ENCODE assay signal across 8 mouse cellular contexts in the genomic region with DNA sequence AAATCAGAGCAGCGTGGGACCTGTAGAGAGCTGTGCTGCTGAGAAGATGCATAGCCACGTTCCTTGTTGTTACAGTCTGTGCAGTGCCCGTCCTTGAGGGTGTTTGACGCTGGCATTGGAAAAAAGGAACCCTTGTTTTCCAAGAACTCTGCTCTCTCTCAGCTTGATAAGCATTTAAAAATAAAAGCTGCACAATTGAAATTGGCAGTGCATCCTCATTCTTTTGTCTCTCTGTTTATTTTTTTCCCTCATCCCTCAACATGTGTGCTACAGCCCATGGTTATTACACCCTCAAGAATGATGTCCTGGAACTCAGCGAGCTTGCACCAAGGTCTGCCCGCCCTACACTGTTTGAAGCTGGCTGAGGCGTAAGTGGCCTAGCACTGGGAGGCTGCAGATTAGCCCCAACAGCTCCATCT.
DNase-seq lines count a peak whose midpoint lies in the region; TF ChIP-seq lines count a peak whose summit lies in the region.

No protein-coding gene starts in this region.

- H3K27ac ChIP-seq in left cerebral cortex, adult 2 months = peak overlapping the region; percentile 82

- intact Hi-C loops in left cerebral cortex, adult 2 months (cut with DNase I) = no loop called here

- no peak for DNase-seq in left cerebral cortex, adult 2 months (ENCODE audit: extremely low spot score in 1 of 2, low spot score in 2 of 2)
- no peak for DNase-seq in left cerebral cortex, adult 8-10 months (ENCODE audit: low spot score in 2 of 2)
- DNase-seq in cerebellum, adult 9-10 months = peak; percentile 50
- peak; percentile 37 to 38 for DNase-seq in frontal cortex, postnatal 36 days (ENCODE audit: low spot score in 2 of 2)
- peak; percentile 35 for DNase-seq in layer of hippocampus, adult 9-11 months
- DNase-seq in telencephalon, adult 2 months (ENCODE audit: low read depth, low spot score) = peak; percentile 52
- DNase-seq in kidney, adult 18-20 months = no peak
- no peak for DNase-seq in thymus, postnatal 10 days (ENCODE audit: low spot score in 2 of 2)

- TF ChIP-seq CTCF in left cerebral cortex, adult 2 months (IDR thresholded peaks at IDR 0.05) = no peak

- no peak overlapping the region for H3K4me3 ChIP-seq in left cerebral cortex, adult 2 months

Comparison
In these comparisons a context has a peak if more than half of its experiments do, and no peak if none do; other contexts are left out.
1. DNase-seq: peak in cerebellum, adult 9-10 months (single experiment), frontal cortex, postnatal 36 days (2 of 2), layer of hippocampus, adult 9-11 months (single experiment) and telencephalon, adult 2 months (single experiment); none in left cerebral cortex, adult 2 months (0 of 2), left cerebral cortex, adult 8-10 months (0 of 2), kidney, adult 18-20 months (single experiment) and thymus, postnatal 10 days (0 of 2).